15 mouse cellular contexts compared by ENCODE assay signal in genomic region chr1:87947681-87948091, GRCm38 (mm10).
A peak's percentile ranks its signal among the peaks of the same experiment; 100 is the strongest.
DNase-seq lines count a peak whose midpoint lies in the region; ATAC-seq and TF ChIP-seq lines count a peak whose summit lies in the region.
"Had no signal": no experiment of that assay in that cellular context is flagged by ENCODE, and none has a peak within 500 bp of the region (broad histone marks: within the 10 kb centered on the region; RNA-seq: fewer than 3 reads in every experiment).

No protein-coding gene starts in this region.

- DNase-seq in forebrain, postnatal 0 days: no peak
- DNase-seq in forebrain, embryonic 11.5 days (ENCODE audit: low spot score): no peak
- DNase-seq in liver, postnatal 0 days: no peak
- peak; percentile 34 to 47 for DNase-seq in heart, postnatal 10 days
- no peak for DNase-seq in kidney, postnatal 10 days
- DNase-seq in testis, postnatal 14 days (ENCODE audit: low spot score): no peak
- DNase-seq: adrenal gland, postnatal 14 days; layer of hippocampus, adult 9-11 months; lung, postnatal 10 days had no signal

- H3K4me2 ChIP-seq in forebrain, postnatal 0 days (ENCODE audit: low read depth): no peak overlapping the region
- no peak overlapping the region for H3K4me2 ChIP-seq in forebrain, embryonic 11.5 days (ENCODE audit: low read depth, low read length, severe bottlenecking)
- H3K4me2 ChIP-seq in liver, embryonic 12.5 days: no peak overlapping the region
- H3K4me2 ChIP-seq in liver, postnatal 0 days (ENCODE audit: low read depth, low read length): no peak overlapping the region
- no peak overlapping the region for H3K4me2 ChIP-seq in hindbrain, embryonic 12.5 days (replicated peaks)
- H3K4me2 ChIP-seq: embryonic facial prominence, embryonic 12.5 days; midbrain, embryonic 15.5 days; neural tube, embryonic 12.5 days had no signal

- no peaks in the 10 kb centered on the region for H3K9me3 ChIP-seq in forebrain, postnatal 0 days (ENCODE audit: low read length)
- H3K9me3 ChIP-seq in forebrain, embryonic 11.5 days (ENCODE audit: control insufficient read depth, low read length): no peaks in the 10 kb centered on the region
- no peaks in the 10 kb centered on the region for H3K9me3 ChIP-seq in liver, embryonic 12.5 days (replicated peaks)
- H3K9me3 ChIP-seq in liver, postnatal 0 days (ENCODE audit: low read length): no peaks in the 10 kb centered on the region
- H3K9me3 ChIP-seq in hindbrain, embryonic 12.5 days (replicated peaks): no peaks in the 10 kb centered on the region
- H3K9me3 ChIP-seq: embryonic facial prominence, embryonic 12.5 days; midbrain, embryonic 15.5 days; neural tube, embryonic 12.5 days had no signal

- H3K4me1 ChIP-seq in forebrain, postnatal 0 days (ENCODE audit: insufficient read depth): no peaks in the 10 kb centered on the region
- no peaks in the 10 kb centered on the region for H3K4me1 ChIP-seq in forebrain, embryonic 11.5 days (replicated peaks; ENCODE audit: control insufficient read depth, insufficient read depth, low read length)
- 0 out of 2 replicates have a peak, but pooled peaks cover 4% of the 10 kb centered on the region for H3K4me1 ChIP-seq in liver, embryonic 12.5 days
- H3K4me1 ChIP-seq in liver, postnatal 0 days (ENCODE audit: insufficient read depth): no peaks in the 10 kb centered on the region
- H3K4me1 ChIP-seq in hindbrain, embryonic 12.5 days: no peaks in the 10 kb centered on the region
- H3K4me1 ChIP-seq: embryonic facial prominence, embryonic 12.5 days; midbrain, embryonic 15.5 days; neural tube, embryonic 12.5 days had no signal

- peaks cover 89% of the 10 kb centered on the region for H3K36me3 ChIP-seq in forebrain, postnatal 0 days (ENCODE audit: insufficient read depth)
- peaks cover 15% of the 10 kb centered on the region for H3K36me3 ChIP-seq in forebrain, embryonic 11.5 days (ENCODE audit: control insufficient read depth, insufficient read depth, low read length)
- peaks cover 95% of the 10 kb centered on the region for H3K36me3 ChIP-seq in liver, embryonic 12.5 days
- peaks cover 88% of the 10 kb centered on the region for H3K36me3 ChIP-seq in liver, postnatal 0 days (replicated peaks; ENCODE audit: insufficient read depth, low read length)
- H3K36me3 ChIP-seq in hindbrain, embryonic 12.5 days: peaks cover 92% of the 10 kb centered on the region

- no peaks in the 10 kb centered on the region for H3K27me3 ChIP-seq in forebrain, postnatal 0 days (ENCODE audit: insufficient read depth, low read length)
- H3K27me3 ChIP-seq in forebrain, embryonic 11.5 days (ENCODE audit: control insufficient read depth, insufficient read depth, low read length): no peaks in the 10 kb centered on the region
- no peaks in the 10 kb centered on the region for H3K27me3 ChIP-seq in liver, embryonic 12.5 days (replicated peaks)
- H3K27me3 ChIP-seq in liver, postnatal 0 days (ENCODE audit: insufficient read depth, low read length): no peaks in the 10 kb centered on the region
- H3K27me3 ChIP-seq in hindbrain, embryonic 12.5 days: no peaks in the 10 kb centered on the region
- H3K27me3 ChIP-seq: embryonic facial prominence, embryonic 12.5 days; midbrain, embryonic 15.5 days; neural tube, embryonic 12.5 days had no signal

- no peak for TF ChIP-seq EP300 in liver, postnatal 0 days (IDR thresholded peaks at IDR 0.05; ENCODE audit: low read depth)

- peak; percentile 23 for ATAC-seq in forebrain, postnatal 0 days
- no peak for ATAC-seq in forebrain, embryonic 11.5 days (replicated peaks; ENCODE audit: low FRiP score)
- peak; percentile 27; the same call in 1 of the 2 replicates for ATAC-seq in liver, embryonic 12.5 days
- no peak for ATAC-seq in liver, postnatal 0 days
- ATAC-seq in hindbrain, embryonic 12.5 days (ENCODE audit: low FRiP score): no peak
- ATAC-seq: inflammation-experienced regulatory T-cells, adult 6 months; midbrain, embryonic 15.5 days had no signal

- H3K9ac ChIP-seq in forebrain, postnatal 0 days: no peak overlapping the region
- no peak overlapping the region for H3K9ac ChIP-seq in forebrain, embryonic 11.5 days (ENCODE audit: low read length)
- no peak overlapping the region for H3K9ac ChIP-seq in liver, embryonic 12.5 days
- H3K9ac ChIP-seq in liver, postnatal 0 days (replicated peaks): no peak overlapping the region
- no peak overlapping the region for H3K9ac ChIP-seq in hindbrain, embryonic 12.5 days
- H3K9ac ChIP-seq: embryonic facial prominence, embryonic 12.5 days; midbrain, embryonic 15.5 days; neural tube, embryonic 12.5 days had no signal

- TF ChIP-seq CTCF in forebrain, postnatal 0 days (IDR thresholded peaks at IDR 0.05; ENCODE audit: low read depth): no peak
- TF ChIP-seq CTCF in liver, postnatal 0 days (IDR thresholded peaks at IDR 0.05; ENCODE audit: low read depth): no peak

- no peak overlapping the region for H3K4me3 ChIP-seq in forebrain, postnatal 0 days (ENCODE audit: low read depth, low read length)
- no peak overlapping the region for H3K4me3 ChIP-seq in forebrain, embryonic 11.5 days (ENCODE audit: low read depth, low read length)
- no peak overlapping the region for H3K4me3 ChIP-seq in liver, embryonic 12.5 days
- H3K4me3 ChIP-seq in liver, postnatal 0 days (ENCODE audit: low read depth, low read length): no peak overlapping the region
- no peak overlapping the region for H3K4me3 ChIP-seq in hindbrain, embryonic 12.5 days
- H3K4me3 ChIP-seq: embryonic facial prominence, embryonic 12.5 days; midbrain, embryonic 15.5 days; neural tube, embryonic 12.5 days had no signal

- 91% methylated on average over 6 of the region's 6 CpGs for WGBS in forebrain, postnatal 0 days
- 90% methylated on average over 6 of the region's 6 CpGs for WGBS in forebrain, embryonic 11.5 days
- 30% methylated on average over 6 of the region's 6 CpGs for WGBS in liver, embryonic 12.5 days (ENCODE audit: insufficient replicate concordance)
- WGBS in liver, postnatal 0 days (ENCODE audit: insufficient replicate concordance): 35% methylated on average over 6 of the region's 6 CpGs
- WGBS in hindbrain, embryonic 12.5 days: 91% methylated on average over 6 of the region's 6 CpGs

- intact Hi-C loops in heart, postnatal 10 days (cut with DNase I): no loop called here

- no peak overlapping the region for H3K27ac ChIP-seq in forebrain, postnatal 0 days (ENCODE audit: low read depth, low read length)
- no peak overlapping the region for H3K27ac ChIP-seq in forebrain, embryonic 11.5 days (ENCODE audit: low read depth, low read length)
- H3K27ac ChIP-seq in liver, embryonic 12.5 days: peak overlapping the region; percentile 32; the same call in 1 of the 2 replicates
- no peak overlapping the region for H3K27ac ChIP-seq in liver, postnatal 0 days (ENCODE audit: low read depth)
- H3K27ac ChIP-seq in hindbrain, embryonic 12.5 days: no peak overlapping the region
- H3K27ac ChIP-seq: embryonic facial prominence, embryonic 12.5 days; midbrain, embryonic 15.5 days; neural tube, embryonic 12.5 days had no signal

Comparison
In these comparisons a context has a peak if more than half of its experiments do, and no peak if none do; other contexts are left out.
1. ATAC-seq: peak in forebrain, postnatal 0 days (single experiment) and liver, embryonic 12.5 days (single experiment); none in forebrain, embryonic 11.5 days (single experiment), liver, postnatal 0 days (single experiment) and hindbrain, embryonic 12.5 days (single experiment).
2. DNase-seq: peak in heart, postnatal 10 days (2 of 2); none in forebrain, postnatal 0 days (single experiment), forebrain, embryonic 11.5 days (single experiment), liver, postnatal 0 days (single experiment), kidney, postnatal 10 days (single experiment) and testis, postnatal 14 days (single experiment).